Mouse (Mus musculus) frontal cortex, postnatal 10 days (tissue): Measurements from ENCODE around the gene Wdr62.
A peak's percentile ranks its signal among the peaks of the same experiment; 100 is the strongest.
"Not testable (repeated sequence)": the region's sequence is repeated elsewhere in the genome, so short reads cannot be mapped to it uniquely, and the experiment has no call there.

Experiments
- DNase-seq, 2 experiments: peaks; one replicate each; pipeline ENCODE4 v3.0.0; 2022; ENCODE audit warnings: low spot score in 2 of 2, mixed read lengths in 1 of 2

The Wdr62 gene

GRCm38 (mm10) chr7:30206364-30206763 lies 73.9 kb downstream of the Wdr62 start:
- not testable (repeated sequence) for DNase-seq

GRCm38 (mm10) chr7:30205383-30205782 lies 74.8 kb downstream of the Wdr62 start:
- DNase-seq, result no peak

DNA sequence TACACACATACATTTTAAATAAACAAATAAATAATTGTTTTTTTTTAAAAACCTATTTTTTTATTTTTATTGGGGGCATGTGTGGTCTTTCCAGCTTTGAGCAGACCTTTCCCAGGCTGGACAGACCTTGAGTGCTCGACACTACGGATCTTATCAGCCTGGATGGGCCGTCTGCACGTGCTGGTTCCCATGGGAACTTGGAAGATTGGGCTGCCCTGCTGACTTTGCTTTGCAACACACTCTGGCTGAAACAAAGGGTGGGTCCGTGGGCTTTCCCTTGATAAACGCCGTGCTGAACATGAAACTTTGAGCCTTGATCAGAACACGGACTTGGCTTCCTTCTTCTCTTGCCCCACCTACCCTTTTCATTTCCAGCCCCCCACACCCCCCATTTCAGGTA lies 75.8 kb downstream of the Wdr62 start:
- no peak for DNase-seq

GRCm38 (mm10) chr7:30202895-30203690 lies 77.1 kb downstream of the Wdr62 start:
- no peak for DNase-seq

GRCm38 (mm10) chr7:30200661-30201060 lies 79.6 kb downstream of the Wdr62 start:
- DNase-seq, result not testable (repeated sequence)

GRCm38 (mm10) chr7:30200200-30200599 lies 80.0 kb downstream of the Wdr62 start:
- DNase-seq, result no peak

DNA sequence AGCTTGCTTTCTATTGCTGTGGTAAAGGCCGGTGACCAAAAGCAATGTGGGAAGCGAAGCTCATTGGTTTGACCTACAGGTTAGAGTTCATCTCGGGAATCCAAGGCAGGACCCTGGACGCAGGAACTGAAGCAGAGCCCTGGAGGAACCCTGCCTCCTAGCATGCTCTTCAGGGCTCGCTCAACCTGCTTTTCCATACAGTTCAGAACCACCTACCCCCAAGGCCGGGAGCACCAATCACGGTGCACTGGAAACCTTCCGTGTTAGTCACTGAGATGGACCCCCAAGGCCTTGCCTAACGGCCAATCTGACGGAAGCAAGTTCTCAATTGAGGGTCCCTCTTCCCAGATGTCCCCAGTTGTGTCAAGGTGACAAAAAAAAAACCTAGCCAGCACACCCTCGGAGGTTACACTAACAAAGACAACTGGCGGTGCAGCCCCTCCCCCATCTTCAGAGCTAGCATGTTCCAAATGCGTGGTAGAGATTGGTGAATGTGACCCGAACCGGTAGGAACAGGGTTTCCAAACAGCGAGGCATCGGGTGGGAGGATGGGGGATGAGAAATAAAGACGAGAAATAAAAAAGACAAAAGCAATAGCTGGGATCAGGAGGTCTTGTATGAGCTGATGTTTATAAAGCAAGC lies 80.6 kb downstream of the Wdr62 start:
- DNase-seq, result no peak

DNA sequence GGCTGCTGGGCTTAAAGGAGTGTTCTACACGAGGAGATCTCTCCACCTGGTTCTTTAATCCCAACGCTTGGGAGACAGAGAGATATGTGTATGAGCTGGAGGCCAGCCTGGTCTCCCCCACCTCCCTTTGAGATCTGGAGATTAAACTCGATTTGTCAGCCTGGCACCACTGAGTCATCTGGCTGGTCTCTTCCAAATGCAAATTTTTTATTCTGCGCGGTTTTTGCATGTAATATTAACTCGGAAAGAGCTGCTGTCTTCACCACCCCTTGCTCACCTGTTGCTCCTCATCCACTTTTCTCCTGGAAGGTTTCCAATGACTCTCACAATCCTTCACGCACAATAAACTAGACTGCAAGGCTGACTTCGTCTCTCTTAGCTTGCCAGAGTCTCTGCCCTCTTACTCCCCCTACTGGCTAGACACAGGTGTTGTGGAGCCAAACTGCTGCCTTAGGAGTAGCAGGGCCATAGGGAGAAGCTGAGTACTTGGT lies 81.7 kb downstream of the Wdr62 start, which contains the start of gene Capns1:
Gene Capns1 (minus strand): TSS at position 331 of the 491 bp plus-strand sequence.
- DNase-seq, result no peak

DNA sequence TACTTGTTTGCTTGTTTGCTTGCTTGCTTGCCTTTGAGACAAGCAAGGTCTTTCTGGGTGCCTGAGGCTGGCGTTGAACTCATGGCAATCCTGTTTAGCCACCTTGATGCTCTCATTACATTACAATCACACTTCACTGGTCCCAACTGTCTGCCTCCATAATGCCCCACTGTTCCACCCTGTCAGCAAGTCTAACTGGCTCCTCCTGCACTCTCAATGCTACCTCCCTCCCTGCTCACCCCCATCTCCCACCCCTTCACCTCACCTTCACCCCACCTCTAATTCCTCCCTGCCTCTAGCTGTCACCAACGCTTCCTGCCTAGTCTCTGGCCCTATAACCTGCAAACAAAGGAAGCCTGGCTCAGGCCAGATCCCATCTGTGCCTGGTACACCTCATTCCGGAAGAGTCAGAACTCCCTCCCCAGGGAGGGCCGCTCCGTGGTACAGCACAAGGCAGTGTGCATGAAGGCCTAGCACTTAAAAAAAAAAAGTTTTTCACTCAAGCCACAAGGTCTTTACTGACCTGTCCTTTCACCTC lies 82.6 kb downstream of the Wdr62 start:
- DNase-seq, result no peak

- DNase-seq, result no peak
These were observed 84.0 kb downstream of the Wdr62 start for GRCm38 (mm10) chr7:30196171-30196570.

DNA sequence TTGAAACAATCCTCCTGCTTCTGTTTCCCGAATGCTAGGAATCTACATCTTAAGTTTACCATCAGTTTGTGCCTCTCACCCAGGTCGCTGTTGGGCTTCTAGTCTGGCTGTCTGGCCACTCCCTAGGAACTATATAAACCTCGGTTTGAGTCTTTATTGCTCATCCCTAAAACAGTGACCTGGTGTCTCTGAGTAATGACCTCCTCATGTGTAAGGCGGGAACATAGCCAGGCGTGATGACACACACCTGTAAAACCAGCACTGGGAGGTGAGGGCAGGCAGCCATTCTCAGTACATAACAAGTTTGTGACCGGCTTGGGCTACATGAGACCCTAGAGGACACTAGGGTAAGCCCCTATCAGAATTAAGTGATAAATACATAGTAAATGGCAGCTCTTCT lies 84.8 kb downstream of the Wdr62 start:
- no peak for DNase-seq

- peak; percentile 86 to 92 for DNase-seq
These were observed 85.3 kb downstream of the Wdr62 start for GRCm38 (mm10) chr7:30194884-30195283.

- DNase-seq, result no peak
These were observed 86.0 kb downstream of the Wdr62 start for GRCm38 (mm10) chr7:30194101-30194831.

DNA sequence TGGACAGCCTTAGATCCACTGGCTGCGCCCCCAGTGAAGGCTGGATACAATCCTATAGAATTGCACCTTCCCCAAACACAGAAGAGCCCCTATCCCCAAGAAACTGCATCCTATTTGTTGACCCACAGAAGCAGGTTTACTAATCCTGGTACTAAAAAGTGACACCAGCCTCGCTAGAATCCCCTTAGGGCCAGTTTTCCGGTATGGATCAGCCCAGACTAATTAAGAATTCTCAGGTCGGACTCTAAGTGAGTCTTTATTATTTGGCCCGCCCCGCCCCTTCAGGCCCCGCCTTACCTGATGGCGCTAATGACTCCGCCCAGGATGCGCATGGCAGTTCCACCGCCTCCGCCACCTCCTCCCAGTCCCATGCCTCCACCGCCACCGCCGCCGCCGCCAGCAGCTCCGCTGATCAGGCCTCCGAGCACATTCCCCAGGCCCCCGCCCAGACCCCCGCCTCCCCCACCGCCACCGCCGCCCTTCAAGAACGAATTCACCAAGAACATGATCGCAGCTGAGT lies 86.6 kb downstream of the Wdr62 start:
- DNase-seq, result peak in 1 of 2 experiments; percentile 62

GRCm38 (mm10) chr7:30193013-30193412 lies 87.2 kb downstream of the Wdr62 start:
- DNase-seq, result no peak

- no peak for DNase-seq
These were observed 88.1 kb downstream of the Wdr62 start for GRCm38 (mm10) chr7:30192088-30192487.
